Mouse (Mus musculus) E14TG2a.4 (cell line): ENCODE results near the gene Gm9970.

Experiments
- CTCF ChIP-seq: conservative IDR thresholded peaks from 2 replicates; pipeline ENCODE4 v1.5.1; 2014; ENCODE audit warnings: low read length
- POU5F1 ChIP-seq: IDR thresholded peaks from 2 replicates; pipeline ENCODE4 v1.6.1; 2014; ENCODE audit warnings: low read length, borderline replicate concordance

DNA sequence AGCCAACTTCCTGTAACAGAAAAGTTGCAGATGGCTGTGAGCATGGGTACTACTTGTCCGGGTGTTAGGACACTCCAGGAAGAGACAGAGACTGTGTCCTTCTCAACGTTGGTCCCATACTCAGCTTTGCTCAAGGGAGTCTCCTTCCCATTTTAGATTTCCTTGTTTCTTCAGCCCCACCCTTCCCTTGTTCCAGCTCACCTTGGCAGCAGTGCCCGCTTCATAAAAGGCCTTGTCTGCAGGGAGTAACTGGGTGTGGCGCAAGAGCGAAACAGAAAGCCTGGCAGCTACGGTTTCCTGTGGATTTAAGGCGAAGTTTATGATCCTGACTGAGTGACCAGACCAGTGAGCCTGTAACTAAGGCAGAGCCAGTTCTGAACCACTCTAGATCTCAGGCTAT is 13.4 kb upstream of the Gm9970 start:
- TF ChIP-seq CTCF (no peak), POU5F1 (no peak)
